Mouse (Mus musculus) adrenal gland, adult 2 months (tissue): ENCODE measurements around the gene Khdrbs2. TPM values are rescaled to one million over a fixed set of nuclear protein-coding genes. Genes with fewer than 3 reads are reported as not detected.
"Not testable (repeated sequence)": the region's sequence is repeated elsewhere in the genome, so short reads cannot be mapped to it uniquely, and the experiment has no call there.

Experiments
- DNase-seq: peaks from one replicate; pipeline ENCODE4 v3.0.0; 2021
- polyA plus RNA-seq: library from polyadenylated mRNA; depleted of rRNA; stranded (reverse); fragments of >200 nt; gene quantifications from 2 replicates; pipeline ENCODE4 v1.2.3, GENCODE M21; 2012
- total RNA-seq, 2 experiments: library from RNA; stranded (reverse); gene quantifications; 2 replicates each; pipeline ENCODE4 v1.2.3; 2021

Khdrbs2 gene
- total and polyA plus RNA-seq, 3 experiments: 0.10 to 0.84 (median 0.55) TPM

DNA sequence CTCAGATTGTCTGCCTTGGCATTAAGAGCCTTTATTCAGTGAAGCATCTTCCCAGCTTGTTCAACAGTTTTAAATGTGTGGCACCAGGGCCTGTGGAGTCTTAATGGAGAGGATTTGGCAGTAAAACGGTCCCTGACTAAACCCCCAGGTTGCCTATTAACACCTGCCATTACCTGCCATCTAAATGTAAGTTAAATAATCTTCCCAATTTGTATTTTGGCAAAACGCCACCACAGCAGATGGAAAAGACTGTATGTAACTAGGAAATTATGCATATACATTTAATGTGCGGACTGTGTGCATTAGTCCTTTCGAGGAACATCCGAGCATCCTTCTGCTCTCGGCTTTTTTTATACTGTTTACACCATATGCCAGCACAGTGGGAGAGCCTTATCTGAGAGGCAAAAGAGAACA, 290.6 kb downstream of the Khdrbs2 start:
- no peak for DNase-seq

DNA sequence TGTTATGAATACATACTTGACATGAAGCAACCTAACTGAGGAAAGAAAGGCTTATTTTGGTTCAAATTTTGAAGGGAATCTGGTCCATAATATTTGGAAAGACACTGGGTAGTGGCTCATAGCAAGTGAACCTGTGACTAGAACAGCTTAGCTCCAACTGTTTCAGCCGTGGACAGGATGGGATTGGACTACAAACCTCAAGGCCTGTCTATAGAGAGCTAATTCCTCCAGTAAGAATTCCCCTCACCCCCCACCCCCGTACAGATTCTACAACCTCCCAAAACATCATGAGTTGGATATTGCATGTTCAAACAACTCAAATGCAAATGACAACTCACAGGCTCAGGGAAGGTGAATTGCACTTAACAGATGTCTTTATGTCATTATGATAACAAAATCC, 298.5 kb downstream of the Khdrbs2 start:
- no peak for DNase-seq

DNA sequence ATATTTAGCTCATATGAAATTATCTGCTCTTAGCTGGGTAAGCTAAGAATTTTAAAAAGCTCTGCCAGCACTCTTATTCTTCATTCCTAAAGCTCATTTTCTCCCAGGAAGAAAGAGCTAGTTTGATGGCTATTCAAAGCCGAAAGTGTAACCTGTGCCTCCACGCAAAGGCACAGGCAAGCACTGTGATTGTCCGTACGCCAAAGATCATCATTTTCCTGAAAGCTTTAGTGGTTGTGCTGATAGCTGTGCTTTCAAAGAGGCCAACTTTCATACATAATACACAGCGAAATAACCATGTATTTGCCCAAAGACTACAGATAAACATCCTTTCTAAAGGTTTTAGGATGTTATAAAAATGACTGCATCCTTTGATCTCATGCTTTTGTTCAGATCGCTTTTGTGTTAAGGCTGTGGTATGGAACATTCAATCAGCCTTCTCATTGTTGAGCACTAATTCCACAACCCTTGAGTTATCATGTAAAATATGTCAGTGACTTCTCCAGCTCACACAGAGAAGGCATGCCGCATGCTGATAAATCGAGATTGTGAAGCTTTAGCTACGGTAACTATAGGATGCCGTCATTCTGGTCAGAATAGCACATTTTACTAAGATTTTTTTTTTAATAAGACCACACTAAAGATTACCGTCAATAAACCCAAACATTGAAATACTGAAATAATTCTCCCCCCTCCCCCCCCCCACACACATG, 299.1 kb downstream of the Khdrbs2 start:
- no peak for DNase-seq

DNA sequence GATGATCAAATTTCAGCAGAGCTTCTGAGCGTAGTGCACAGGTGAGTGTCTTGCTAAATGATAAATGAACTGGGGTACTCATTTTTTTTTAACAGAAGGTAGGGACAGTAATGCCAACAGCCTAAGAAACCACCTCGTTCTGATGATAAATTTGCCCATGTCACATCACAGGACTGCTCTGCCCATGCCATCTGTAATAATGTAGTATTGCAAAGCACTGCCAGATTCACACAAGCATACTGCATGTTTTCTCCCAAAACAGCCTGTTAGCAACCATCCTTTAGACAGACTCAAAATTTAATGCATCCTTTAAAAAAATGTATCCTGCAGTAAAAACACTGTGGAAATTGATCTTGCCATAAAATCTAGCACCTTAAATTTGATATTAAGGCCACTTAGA, 315.4 kb downstream of the Khdrbs2 start:
- DNase-seq: no peak

DNA sequence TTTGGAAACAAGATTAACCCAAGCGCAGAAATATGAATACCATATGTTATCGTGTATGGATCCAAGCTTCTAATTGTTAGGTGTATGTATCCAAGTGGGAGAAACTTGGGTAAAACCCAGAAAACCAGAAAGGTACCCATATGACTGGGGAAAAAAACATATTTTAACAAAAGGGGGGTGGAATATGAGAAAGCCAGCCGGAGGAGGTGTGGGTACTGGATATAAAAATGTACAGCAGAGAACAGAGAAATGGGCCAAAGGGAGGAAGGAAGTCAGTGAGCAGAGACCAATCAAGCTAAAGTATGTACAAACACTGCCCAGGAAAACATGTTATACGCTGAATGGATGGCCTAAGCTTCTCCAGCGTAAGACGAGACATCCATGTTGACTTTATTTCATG, 330.9 kb downstream of the Khdrbs2 start:
- no peak for DNase-seq

DNA sequence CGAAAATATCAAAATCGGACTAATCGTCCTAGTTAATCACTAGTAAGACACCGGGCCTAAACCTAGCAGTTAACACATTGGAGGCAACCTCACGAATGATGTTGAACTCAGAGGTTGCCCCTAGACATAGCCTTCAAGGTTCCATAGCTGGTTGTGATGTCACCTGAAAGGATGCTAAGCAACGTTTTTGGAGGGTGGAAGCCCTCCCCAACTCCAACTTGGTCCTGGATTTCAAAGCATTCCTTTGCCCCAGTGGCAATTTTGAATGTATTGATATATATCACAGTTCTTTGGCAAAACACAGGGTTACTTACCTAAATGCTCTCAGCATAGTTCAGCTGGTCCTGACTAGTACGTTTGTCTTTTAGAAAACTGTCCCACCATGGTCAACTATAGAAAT, 374.7 kb downstream of the Khdrbs2 start, which contains the start of gene Gm5415:
Gene Gm5415 (minus strand): TSS at position 101 of the 400 bp plus-strand sequence.
- DNase-seq: not testable (repeated sequence)

DNA sequence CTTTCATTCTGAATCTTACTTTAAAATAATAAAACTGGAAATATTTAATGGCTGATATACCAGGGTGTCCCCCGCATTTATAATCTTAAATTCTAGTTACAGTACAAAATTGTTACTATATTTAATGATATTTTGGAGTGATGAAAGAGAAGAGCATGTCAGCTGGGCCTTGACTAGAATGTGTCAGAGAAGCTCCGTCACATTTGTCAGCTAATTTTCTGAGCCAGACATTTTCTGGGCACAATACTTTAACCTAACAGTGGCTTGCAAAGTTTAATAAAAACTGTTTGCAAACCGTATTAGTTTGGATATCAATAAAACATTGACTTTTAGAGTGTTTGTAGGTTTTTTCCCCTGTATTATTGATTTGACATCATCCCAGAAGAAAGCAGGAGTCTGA, 380.9 kb downstream of the Khdrbs2 start:
- no peak for DNase-seq

DNA sequence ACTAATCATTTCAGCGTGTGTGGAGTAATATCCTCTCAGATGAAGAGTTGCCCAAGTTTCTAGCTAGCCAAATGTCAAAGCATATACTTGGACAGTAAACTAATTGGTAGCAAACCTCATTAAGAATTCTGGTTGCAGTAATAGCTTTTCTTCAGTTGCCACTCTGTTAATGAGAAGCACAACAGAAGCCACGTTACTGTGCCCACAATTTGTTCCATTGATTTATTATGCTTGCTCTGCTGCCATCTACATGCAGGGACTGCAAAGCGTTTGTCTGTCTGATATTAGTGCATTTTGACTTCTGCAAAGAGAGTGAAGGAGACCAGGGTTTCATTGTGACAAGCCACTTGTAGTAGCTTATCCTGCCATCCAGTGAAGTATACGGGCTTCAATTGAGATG, 381.4 kb downstream of the Khdrbs2 start:
- DNase-seq: no peak

DNA sequence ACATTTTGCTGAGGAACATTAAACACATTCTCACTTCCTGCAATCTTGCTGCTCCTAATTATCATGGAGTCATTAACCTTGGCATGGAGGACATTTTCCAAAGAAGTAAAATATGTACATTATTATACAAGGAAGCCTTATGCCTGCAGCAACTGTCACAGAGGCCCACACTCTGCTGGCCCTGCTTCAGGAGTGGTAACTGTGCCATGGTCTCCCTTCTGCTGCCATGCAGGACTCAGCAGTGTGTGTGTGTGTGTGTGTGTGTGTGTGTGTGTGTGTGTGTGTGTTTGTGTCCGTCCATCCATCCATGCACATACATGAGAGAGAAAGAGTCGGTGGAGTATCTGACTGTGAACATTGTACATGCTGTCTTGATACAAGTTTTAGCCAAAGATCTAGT, 396.4 kb downstream of the Khdrbs2 start:
- no peak for DNase-seq

DNA sequence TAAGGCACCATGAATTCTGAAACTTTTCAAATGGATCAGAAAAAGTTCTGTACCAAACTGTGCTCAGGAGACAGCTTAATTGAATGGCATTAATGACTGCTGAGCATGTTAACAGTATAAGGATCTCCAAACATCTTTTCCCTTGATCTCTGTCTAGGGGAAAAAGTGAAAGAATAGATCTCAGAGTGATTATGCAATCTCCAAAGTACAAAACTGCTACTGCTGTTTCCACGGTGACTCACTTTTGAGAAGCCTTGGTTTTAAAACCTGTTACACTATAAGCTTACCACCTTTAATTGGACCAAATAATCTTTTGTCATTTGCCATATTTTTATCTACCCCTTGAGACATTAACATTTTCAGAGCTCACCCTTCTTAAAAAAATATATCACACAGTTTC, 453.5 kb downstream of the Khdrbs2 start:
- no peak for DNase-seq

DNA sequence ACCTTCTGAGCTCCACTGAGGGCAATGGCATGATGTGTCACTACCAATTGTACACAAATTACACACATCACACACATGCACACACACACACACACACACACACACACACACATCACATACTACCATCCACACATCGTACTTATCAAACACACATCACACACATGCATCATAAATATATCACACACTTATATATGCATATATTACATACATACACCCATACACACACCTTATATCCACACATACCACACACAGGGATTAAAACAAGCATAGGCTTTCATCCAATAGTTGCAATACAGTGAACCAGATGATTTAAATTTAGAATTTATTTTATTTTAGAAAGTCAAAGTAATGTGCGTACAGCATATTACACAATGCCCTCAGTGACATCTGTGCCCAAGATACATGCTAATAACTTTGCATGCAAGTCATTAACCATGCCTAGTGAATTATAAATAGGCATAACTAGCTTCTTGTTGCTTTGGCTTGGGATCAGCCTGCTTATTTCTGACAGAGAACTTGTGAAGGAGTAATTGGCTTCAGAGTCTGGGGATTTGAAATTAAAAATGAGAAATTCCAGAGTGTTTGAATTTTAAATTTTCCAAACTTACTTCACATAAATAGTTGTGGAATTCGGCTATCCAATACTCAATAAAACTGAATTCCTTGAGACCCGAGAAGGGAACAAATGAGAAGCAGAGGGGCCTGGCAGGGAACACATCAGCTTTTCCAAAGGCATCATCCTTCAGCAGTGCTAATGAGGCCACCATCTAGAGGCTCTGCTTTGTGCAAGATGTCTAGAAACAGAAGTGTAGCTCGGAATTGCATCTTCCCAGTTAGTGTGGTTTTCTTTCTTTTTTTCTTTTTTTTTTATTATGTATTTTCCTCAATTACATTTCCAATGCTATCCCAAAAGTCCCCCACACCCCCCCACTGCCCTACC, 460.2 kb downstream of the Khdrbs2 start:
- DNase-seq: no peak

DNA sequence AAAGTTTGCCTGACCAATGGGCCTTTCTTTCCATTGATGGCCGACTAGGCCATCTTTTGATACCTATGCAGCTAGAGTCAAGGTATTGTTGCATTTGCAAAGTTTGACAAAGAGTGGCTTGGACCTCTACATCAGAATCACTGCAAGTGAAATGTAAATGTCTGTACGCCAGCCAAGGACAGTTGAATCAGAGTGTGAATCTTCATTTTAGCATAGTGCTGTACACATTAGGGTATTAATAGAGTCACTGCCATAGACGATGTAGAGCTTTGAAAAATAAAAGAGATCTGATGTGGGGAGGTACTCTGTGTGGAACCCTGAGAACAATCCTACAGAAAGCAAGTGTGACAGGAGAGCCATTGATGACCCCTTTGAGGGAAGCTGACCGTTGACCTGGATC, 460.9 kb downstream of the Khdrbs2 start:
- no peak for DNase-seq

DNA sequence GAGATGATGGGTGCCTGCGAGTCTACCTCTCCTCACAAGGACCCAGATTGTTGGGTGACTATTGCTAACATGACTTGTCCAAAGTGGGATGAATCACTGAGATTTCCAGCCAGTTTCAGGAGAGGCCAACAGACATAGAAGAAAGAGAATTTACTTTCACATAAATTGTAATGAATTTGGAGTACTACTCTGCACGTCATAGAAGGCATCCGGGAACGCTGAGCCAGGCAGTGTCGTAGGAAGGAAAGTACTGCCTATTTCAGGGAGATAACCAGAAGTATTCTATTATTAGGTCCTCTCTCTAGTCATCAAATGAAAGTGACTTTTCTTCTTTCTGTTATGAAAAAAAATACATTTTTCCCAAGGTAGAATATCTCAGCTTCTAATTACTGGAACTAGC, 466.6 kb downstream of the Khdrbs2 start:
- no peak for DNase-seq

DNA sequence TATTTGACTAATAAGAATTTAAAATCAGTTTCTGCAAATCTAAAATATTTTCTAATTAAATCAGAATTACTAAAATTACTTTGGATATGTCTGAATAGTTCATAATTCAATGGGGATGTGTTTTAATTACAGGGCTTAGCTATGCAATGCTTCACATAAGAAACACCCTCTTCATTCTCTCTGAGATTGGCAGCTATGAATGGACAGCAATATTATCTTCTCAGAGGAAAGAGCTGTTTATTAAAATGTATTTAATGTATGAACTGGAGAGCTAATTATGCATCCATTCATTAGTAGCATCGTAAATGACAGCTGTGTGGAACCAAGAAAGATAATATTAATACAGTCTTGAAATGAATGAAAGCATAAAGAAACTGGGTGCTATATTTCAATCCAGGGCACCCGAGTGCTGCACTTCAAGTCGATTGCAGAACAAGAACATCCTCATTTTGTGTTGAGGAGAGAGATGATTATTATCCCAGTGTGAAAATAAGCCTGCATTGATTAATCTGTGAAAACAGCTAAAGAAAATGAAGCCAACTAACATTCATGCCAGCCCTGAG, 477.2 kb downstream of the Khdrbs2 start:
- DNase-seq: no peak

DNA sequence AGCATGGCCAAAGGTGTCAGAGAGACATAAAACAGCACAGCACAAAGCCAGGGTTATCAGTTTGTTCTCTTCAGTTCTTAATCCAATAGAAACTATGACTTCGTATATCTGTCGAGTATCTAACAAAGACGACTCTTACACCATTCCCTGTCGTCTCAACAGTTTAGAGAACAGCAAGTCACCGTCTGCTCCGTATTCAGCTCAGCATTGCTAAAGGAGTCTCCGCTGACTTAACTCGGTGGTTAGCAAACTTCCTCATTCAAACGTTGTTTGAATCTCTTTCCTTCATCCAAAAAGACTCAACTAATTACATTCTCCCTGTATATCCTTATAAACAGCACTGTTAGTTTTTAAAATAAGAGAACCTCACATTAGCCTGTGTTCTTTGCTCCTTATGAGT, 521.3 kb downstream of the Khdrbs2 start:
- no peak for DNase-seq

DNA sequence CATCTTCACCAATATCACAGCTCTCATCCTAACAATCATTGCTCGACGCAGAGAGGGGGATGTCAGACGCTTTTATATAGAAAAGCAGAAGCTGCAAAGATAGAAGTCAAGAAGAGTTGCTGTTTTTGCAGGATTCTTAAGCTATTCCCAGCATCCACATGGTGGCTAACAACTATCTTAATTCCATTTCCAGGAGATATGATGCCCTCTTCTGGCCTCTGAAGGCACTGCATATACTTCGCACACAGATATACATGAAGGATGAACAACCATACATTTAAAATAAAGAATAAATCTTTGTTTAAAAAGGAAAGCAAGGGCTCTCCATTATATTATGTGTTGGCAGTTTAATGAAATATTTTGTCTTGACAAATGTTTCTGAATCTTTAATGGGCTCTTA, 527.6 kb downstream of the Khdrbs2 start:
- DNase-seq: no peak

DNA sequence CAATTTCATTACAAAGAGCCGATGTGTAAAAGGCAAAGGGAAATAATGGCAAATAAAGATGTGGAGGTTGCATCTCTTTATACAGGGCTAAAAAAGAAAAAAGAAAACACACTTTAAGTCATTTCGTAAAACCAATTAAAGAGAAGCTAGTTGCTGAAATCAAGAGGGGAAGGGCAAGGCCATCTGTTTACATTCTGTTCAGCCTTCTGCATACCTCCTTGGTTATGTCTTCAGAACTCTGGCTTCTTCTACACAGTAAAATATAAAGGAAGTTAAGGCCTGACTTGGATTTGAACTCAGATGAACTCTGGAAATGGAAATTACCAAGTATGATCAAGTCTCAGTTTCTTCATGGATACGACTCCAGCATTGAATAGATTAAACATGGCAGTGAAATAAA, 528.8 kb downstream of the Khdrbs2 start:
- DNase-seq: no peak
